In genomic region chr17:3083886-3084550, GRCm38 (mm10) we compare ENCODE assay signal across 8 mouse cellular contexts. TPM values are rescaled to one million over a fixed set of nuclear protein-coding genes. Genes with fewer than 3 reads are reported as not detected.
A peak's percentile ranks its signal among the peaks of the same experiment; 100 is the strongest.
DNase-seq lines count a peak whose midpoint lies in the region; ATAC-seq and TF ChIP-seq lines count a peak whose summit lies in the region.

No protein-coding gene starts in this region.

- TF ChIP-seq POLR2A in heart, adult 2 months (IDR thresholded peaks at IDR 0.05; ENCODE audit: insufficient read depth, low read depth, low read length), result peak; percentile 64
- TF ChIP-seq POLR2A in limb, embryonic 14.5 days (IDR thresholded peaks at IDR 0.05; ENCODE audit: borderline replicate concordance, extremely low read depth, insufficient read depth, insufficient read length), result no peak

- no peaks in the 10 kb centered on the region for H3K27me3 ChIP-seq in embryonic facial prominence, embryonic 14.5 days (replicated peaks; ENCODE audit: control insufficient read depth, insufficient read depth, low read length)
- no peaks in the 10 kb centered on the region for H3K27me3 ChIP-seq in heart, adult 2 months (ENCODE audit: control insufficient read depth, insufficient read depth, low read length)
- H3K27me3 ChIP-seq in limb, embryonic 14.5 days (ENCODE audit: control insufficient read depth, insufficient read depth, low read length), result no peaks in the 10 kb centered on the region
- H3K27me3 ChIP-seq in midbrain, postnatal 0 days (ENCODE audit: insufficient read depth, low read length), result no peaks in the 10 kb centered on the region

- peak overlapping the region; percentile 67 for H3K9ac ChIP-seq in embryonic facial prominence, embryonic 14.5 days (ENCODE audit: low read depth, low read length)
- H3K9ac ChIP-seq in heart, adult 2 months (ENCODE audit: low read depth, low read length), result peak overlapping the region; percentile 71
- peak overlapping the region; percentile 49 for H3K9ac ChIP-seq in limb, embryonic 14.5 days (ENCODE audit: low read depth, low read length, severe bottlenecking)
- peak overlapping the region; percentile 44; the same call in 1 of the 2 replicates for H3K9ac ChIP-seq in midbrain, postnatal 0 days (replicated peaks; ENCODE audit: low read length, poor library complexity, severe bottlenecking)

- H3K79me2 ChIP-seq in heart, adult 2 months (replicated peaks; ENCODE audit: control insufficient read depth, insufficient read depth, low read length), result no peaks in the 10 kb centered on the region

- no peak for TF ChIP-seq EP300 in heart, adult 2 months (IDR thresholded peaks at IDR 0.05; ENCODE audit: insufficient read depth, low read depth, low read length)

- peak overlapping the region; percentile 88 for H3K27ac ChIP-seq in embryonic facial prominence, embryonic 14.5 days (replicated peaks; ENCODE audit: low read depth, low read length)
- H3K27ac ChIP-seq in heart, adult 2 months, result peak overlapping the region; percentile 86
- peak overlapping the region; percentile 89 for H3K27ac ChIP-seq in limb, embryonic 14.5 days (replicated peaks; ENCODE audit: low read depth, low read length)
- H3K27ac ChIP-seq in midbrain, postnatal 0 days (ENCODE audit: low read depth, low read length), result peak overlapping the region; percentile 82

- 0% methylated on average over 15 of the region's 40 CpGs for WGBS in embryonic facial prominence, embryonic 14.5 days
- WGBS in heart, adult 2 months, result under 1% methylated on average over 39 of the region's 40 CpGs
- under 1% methylated on average over 25 of the region's 40 CpGs for WGBS in limb, embryonic 14.5 days
- WGBS in midbrain, postnatal 0 days, result under 1% methylated on average over 38 of the region's 40 CpGs

- intact Hi-C loops in heart, adult 2 months (cut with DNase I), result loop anchor here (1.0 to 2.0 kb wide), 2 partner anchors 31 to 140 kb away; partner anchors contain the start of gene Scaf8

- peak; percentile 100 for DNase-seq in 3T3-L1 (ENCODE audit: low read depth, low spot score)
- peak; percentile 74 to 79 for DNase-seq in adrenal gland, postnatal 4 days (ENCODE audit: low spot score in 2 of 2)
- DNase-seq in embryonic facial prominence, embryonic 14.5 days (ENCODE audit: low spot score), result peak; percentile 99
- peak; percentile 95 to 97 for DNase-seq in heart, adult 2 months
- DNase-seq in kidney, adult 8-10 months, result peak; percentile 94
- peak; percentile 97 for DNase-seq in limb, embryonic 14.5 days (ENCODE audit: low spot score)
- peak; percentile 98 for DNase-seq in midbrain, postnatal 0 days (ENCODE audit: low spot score)
- DNase-seq in spleen, postnatal 14 days (ENCODE audit: low spot score in 2 of 2), result peak; percentile 78 to 84

- TF ChIP-seq CTCF in heart, adult 2 months (IDR thresholded peaks at IDR 0.05), result no peak
- no peak for TF ChIP-seq CTCF in midbrain, postnatal 0 days (IDR thresholded peaks at IDR 0.05)

- ATAC-seq in embryonic facial prominence, embryonic 14.5 days (ENCODE audit: low read depth), result peak; percentile 85
- ATAC-seq in limb, embryonic 14.5 days (ENCODE audit: low FRiP score, low read depth), result peak; percentile 78
- ATAC-seq in midbrain, postnatal 0 days (ENCODE audit: low FRiP score), result peak; percentile 82

- H3K9me3 ChIP-seq in embryonic facial prominence, embryonic 14.5 days (ENCODE audit: control insufficient read depth, low read length), result 0 out of 2 replicates have a peak, but pooled peaks cover 4% of the 10 kb centered on the region
- peaks cover 4% of the 10 kb centered on the region for H3K9me3 ChIP-seq in limb, embryonic 14.5 days (ENCODE audit: control insufficient read depth, low read length)
- no peaks in the 10 kb centered on the region for H3K9me3 ChIP-seq in midbrain, postnatal 0 days (ENCODE audit: low read length)

- no peaks in the 10 kb centered on the region for H3K4me1 ChIP-seq in embryonic facial prominence, embryonic 14.5 days (ENCODE audit: control insufficient read depth, insufficient read depth, low read length)
- no peaks in the 10 kb centered on the region for H3K4me1 ChIP-seq in heart, adult 2 months (ENCODE audit: control insufficient read depth, insufficient read depth, low read length)
- no peaks in the 10 kb centered on the region; the same call in 1 of the 2 replicates for H3K4me1 ChIP-seq in limb, embryonic 14.5 days (ENCODE audit: control insufficient read depth, insufficient read depth, low read length)
- H3K4me1 ChIP-seq in midbrain, postnatal 0 days (ENCODE audit: insufficient read depth, low read length), result no peaks in the 10 kb centered on the region

- no peaks in the 10 kb centered on the region for H3K36me3 ChIP-seq in embryonic facial prominence, embryonic 14.5 days (ENCODE audit: control insufficient read depth, insufficient read depth, low read length)
- no peaks in the 10 kb centered on the region for H3K36me3 ChIP-seq in heart, adult 2 months (ENCODE audit: control insufficient read depth, insufficient read depth, low read length)
- H3K36me3 ChIP-seq in limb, embryonic 14.5 days (ENCODE audit: control insufficient read depth, insufficient read depth, low read length), result no peaks in the 10 kb centered on the region
- H3K36me3 ChIP-seq in midbrain, postnatal 0 days (ENCODE audit: insufficient read depth, low read length), result no peaks in the 10 kb centered on the region

- peak overlapping the region; percentile 63 for H3K4me2 ChIP-seq in embryonic facial prominence, embryonic 14.5 days (ENCODE audit: low read depth, low read length)
- peak overlapping the region; percentile 60 for H3K4me2 ChIP-seq in limb, embryonic 14.5 days (replicated peaks; ENCODE audit: low read depth, low read length, severe bottlenecking)
- peak overlapping the region; percentile 49 for H3K4me2 ChIP-seq in midbrain, postnatal 0 days (ENCODE audit: low read depth, low read length, poor library complexity, severe bottlenecking)

- H3K4me3 ChIP-seq in embryonic facial prominence, embryonic 14.5 days (ENCODE audit: low read depth, low read length), result peak overlapping the region; percentile 49
- H3K4me3 ChIP-seq in heart, adult 2 months, result peak overlapping the region; percentile 83
- H3K4me3 ChIP-seq in limb, embryonic 14.5 days (replicated peaks; ENCODE audit: low read length), result peak overlapping the region; percentile 48
- peak overlapping the region; percentile 44 for H3K4me3 ChIP-seq in midbrain, postnatal 0 days (ENCODE audit: low read depth, low read length)

RNA-seq across cellular contexts. Expression of gene Scaf8, which starts 30.8 kb away (rescaled TPM):
- 10 to 100 TPM; 57.3 to 60.4 TPM for total RNA-seq in adrenal gland, postnatal 4 days (2021)
- polyA plus RNA-seq in embryonic facial prominence, embryonic 14.5 days (2014; fragmentation: Nextera tagmentation; extraction: Ambion mirVana), result 21.5 and 23.4 TPM in 2 replicates
- 10 to 100 TPM; 28.1 to 31.4 TPM for total RNA-seq in heart, adult 2 months (2021)
- 15.6 and 23.5 TPM in 2 replicates for polyA plus RNA-seq in heart, adult 2 months (2012; rRNA removed)
- 40.5 and 42.3 TPM in 2 replicates for polyA plus RNA-seq in limb, embryonic 14.5 days (2012; rRNA removed)
- 23.6 and 24.6 TPM in 2 replicates for polyA plus RNA-seq in limb, embryonic 14.5 days (2014; fragmentation: Nextera tagmentation; extraction: Ambion mirVana)
- 56.0 and 59.8 TPM in 2 replicates for total RNA-seq in midbrain, postnatal 0 days (2014; rRNA removed)
- polyA plus RNA-seq in midbrain, postnatal 0 days (2015; fragmentation: Nextera tagmentation; extraction: Ambion mirVana), result 13.4 and 15.8 TPM in 2 replicates

Comparison
In these comparisons a context has a peak if more than half of its experiments do, and no peak if none do; other contexts are left out.
1. Peak in every context shown above with its lines: DNase-seq, ATAC-seq, H3K4me3 ChIP-seq and H3K27ac ChIP-seq.